Mouse (Mus musculus) urinary bladder, adult 2 months (tissue): ENCODE data around the gene Serpinb6b. TPM values are rescaled to one million over a fixed set of nuclear protein-coding genes. Genes with fewer than 3 reads are reported as not detected.
"Not testable (repeated sequence)": the region's sequence is repeated elsewhere in the genome, so short reads cannot be mapped to it uniquely, and the experiment has no call there.

Experiments used
- DNase-seq: peaks from one replicate; pipeline ENCODE4 v3.0.0; 2022; ENCODE audit warnings: low spot score
- polyA plus RNA-seq: library from polyadenylated mRNA; depleted of rRNA; stranded (reverse); fragments of >200 nt; gene quantifications from 2 replicates; pipeline ENCODE4 v1.2.3, GENCODE M21; 2012; rRNA removed

The Serpinb6b gene
- 15.0 and 22.1 TPM in 2 replicates for polyA plus RNA-seq

GRCm38 (mm10) chr13:32964989-32965811 lies at the start of gene Serpinb6b:
Gene Serpinb6b (plus strand): TSS chr13:32965209.
- DNase-seq = peak; percentile 32

- no peak for DNase-seq
Measured at GRCm38 (mm10) chr13:32922622-32923021, 42.4 kb upstream of the Serpinb6b start.

GRCm38 (mm10) chr13:32924578-32925360 lies 40.2 kb upstream of the Serpinb6b start:
- DNase-seq = no peak

- no peak for DNase-seq
Measured at GRCm38 (mm10) chr13:32926661-32927060, 38.3 kb upstream of the Serpinb6b start.

DNA sequence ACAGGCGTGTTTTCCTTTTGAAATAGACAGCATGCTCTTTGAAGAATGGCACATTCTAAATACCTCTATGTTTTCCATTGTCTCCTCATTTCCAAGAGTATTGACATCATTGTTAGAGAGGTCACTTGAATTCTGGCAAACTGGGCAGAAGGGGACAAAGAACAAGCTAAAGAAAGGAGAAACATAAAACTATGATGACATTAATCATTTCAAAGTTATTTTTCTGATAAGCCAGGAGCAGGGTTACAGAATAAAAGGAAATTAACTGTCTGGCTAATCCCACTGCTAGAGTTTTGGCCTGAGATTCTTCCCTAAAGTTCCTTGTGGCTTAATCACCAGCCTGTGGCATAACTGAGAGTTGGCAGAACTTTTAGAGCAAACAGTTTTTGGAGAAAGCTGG lies 37.8 kb upstream of the Serpinb6b start:
- DNase-seq = no peak

GRCm38 (mm10) chr13:32929107-32929750 lies 35.8 kb upstream of the Serpinb6b start:
- DNase-seq = no peak

DNA sequence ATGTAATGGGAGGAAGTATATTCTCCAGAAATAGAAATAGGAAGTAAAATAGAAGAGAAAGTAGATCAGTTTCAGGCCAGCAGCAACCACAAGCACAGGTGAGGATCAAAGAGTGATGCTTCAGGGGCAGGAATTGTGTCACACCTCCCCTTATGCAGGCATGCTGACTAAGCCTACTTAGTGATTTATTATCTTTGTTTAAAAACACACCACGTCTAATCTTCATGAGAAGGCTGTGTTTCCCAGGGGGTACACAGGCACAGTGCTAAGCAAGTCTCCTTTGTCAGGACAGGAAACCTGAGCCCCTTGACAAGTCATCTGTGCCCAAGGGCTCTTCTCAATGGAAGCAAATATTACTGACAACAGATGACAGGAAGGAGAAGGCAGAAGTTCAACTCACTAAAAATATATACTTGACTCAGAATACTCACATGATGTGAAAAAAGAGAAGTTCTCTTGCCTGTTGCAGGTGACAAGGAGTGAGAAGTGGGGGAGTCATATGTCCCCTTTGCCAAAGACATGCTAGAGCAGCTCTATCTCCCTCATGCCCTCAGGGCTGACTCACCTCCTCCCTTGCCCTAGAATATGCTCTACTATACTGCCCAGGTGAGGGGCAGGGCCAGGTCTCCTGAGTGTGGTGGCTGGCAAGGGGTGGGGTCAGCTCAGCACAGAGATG lies 30.2 kb upstream of the Serpinb6b start:
- no peak for DNase-seq

DNA sequence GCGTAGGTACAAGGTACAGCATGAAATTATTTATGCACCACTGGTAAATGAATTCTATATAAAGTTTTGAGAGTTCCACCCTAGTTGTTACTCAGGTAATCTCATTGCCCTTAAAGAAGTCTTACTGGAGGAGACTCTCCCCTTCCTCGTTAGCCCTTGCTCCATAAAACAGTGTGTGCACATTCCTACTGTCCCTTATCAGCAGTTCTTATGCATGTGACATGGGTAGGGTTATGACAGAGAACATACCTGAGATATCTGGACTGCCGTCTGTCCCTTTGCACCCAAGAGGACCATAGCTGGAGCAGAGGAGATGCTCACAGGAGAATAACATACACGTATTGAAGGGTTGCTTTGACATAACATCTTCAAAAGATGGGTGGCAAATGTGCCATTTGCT lies 26.7 kb upstream of the Serpinb6b start:
- not testable (repeated sequence) for DNase-seq

DNA sequence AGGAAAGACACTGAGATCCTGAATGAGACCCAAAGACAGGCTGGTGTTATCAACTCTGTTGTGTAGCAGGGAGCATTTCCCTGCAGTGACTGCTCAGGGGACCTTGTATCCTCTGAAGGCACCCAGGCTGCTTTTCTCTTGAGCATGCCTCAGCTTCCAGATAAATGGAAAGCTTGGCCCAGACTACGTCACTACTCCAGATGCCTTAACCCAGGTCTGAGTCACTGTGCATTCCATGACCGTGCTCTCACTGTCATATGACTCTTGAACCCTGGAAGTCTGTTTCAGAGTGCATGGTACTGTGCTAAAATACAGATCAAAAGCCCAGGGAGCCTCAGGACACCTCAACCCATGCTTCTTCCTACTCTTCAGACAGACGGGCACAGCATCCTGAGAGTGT lies 25.8 kb upstream of the Serpinb6b start:
- not testable (repeated sequence) for DNase-seq

- no peak for DNase-seq
Measured at GRCm38 (mm10) chr13:32956537-32956936, 8.5 kb upstream of the Serpinb6b start.

DNA sequence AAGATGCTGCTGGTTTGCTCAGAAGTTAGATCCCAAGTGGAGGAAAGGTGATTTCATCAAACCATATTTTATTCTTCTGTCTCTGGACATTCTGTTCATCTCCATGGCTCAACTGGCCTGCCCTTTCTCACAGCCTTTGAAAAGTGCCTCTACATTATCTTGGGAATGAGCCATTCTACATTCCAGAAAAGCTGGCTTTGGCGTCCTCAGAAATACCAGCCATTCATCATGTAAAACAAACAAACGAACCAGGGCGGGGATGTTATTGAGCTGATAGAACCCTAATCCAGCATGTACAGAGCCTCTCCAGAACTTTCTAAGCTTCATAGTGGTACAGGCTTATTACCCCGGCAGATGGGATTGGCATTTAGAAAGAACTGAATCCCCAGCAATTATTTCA lies 7.1 kb upstream of the Serpinb6b start:
- DNase-seq = no peak

DNA sequence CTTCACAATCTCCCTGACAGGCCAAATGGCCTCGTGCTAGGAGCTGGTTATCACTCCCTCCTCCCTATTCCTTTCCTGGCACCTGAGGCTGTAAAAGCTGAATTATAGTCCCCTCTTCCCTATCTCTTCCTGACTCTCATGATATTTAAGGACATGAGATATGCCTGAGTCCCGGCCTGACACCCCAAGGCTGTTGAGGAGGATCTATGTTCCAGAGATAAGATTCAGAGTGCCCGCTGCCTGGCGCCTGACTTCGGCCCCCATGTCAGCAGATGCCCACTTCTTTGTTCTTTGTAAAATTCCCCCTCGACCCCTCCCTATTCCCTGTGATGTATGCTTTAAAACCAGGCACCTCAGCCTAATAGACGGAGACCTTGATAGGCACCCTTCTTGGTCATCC lies 6.5 kb upstream of the Serpinb6b start:
- DNase-seq = not testable (repeated sequence)

DNA sequence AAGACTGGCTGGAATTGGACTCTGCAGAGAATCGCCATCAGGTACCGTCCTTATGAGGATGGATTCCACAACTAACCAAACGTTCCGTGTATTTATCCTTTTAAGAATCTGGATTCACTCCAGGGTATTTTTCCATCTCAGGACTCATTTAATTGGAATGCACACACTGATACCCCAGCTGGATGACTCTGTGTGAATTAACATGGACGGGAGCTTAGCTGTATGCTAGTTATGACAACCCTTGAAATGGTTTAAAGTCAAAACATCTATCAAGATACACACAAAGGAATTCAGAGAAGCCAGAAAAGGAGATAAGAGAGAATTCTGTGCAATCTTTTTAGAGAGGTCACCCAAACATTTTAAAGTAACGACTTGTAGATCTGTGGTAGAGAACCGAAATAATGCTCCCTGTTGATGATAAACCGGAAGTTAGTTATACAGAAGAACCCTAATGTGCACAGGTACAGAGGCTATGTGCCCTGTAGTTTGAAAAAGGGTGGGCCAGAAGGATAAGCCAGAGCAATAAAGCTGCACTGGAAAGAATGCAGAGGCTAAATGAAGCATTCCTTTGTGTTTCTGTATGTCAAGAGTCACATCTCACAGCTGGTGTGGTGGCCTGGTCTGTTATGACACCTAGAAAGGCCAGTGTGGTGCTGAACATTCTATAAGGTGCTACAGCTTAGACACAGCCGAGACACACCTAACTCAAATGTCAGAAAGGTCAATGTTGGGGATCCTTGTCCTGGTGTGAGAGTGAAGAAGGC lies 837 bp upstream of the Serpinb6b start:
- no peak for DNase-seq

DNA sequence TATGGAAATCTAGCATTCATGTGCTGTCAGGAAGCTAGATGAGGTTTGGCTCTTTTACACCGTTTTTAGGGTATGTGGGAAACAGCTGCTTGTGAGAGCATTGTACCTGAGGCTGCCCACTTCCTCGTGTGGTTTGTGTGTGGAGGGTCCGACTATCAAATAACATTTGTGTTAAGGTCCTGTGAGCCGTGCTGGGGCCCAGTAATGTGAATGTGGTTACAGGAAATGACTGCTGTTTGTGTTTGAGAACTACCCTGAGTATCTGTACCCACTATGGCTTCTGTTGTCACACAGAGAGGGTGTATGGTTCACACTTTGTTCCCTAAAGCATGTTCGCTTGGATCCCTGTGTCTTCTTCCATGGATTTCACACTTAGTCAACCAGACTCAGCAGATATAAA lies 1.1 kb downstream of the Serpinb6b start:
- DNase-seq = no peak

DNA sequence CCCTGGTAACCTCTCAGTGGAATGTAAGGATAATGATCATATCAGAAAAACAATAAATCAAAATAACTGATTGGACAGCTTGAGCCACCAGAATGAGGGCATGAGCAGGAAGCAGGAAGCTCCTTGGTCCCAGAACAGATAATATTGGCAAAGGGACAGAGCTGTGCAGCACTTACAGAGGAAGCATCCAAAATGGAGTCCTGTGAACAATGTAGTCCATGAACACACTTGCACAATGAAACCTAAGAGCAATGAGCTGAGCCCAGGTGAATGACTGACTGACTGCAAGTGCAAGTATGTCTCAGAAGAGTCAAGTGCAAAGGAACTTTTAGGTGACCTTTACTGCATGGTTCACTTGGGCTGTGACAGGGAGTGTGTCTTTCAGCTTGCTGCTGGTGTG lies 2.2 kb downstream of the Serpinb6b start:
- DNase-seq = no peak

GRCm38 (mm10) chr13:32968353-32968984 lies 3.5 kb downstream of the Serpinb6b start:
- no peak for DNase-seq

- DNase-seq = no peak
Measured at GRCm38 (mm10) chr13:32968996-32969640, 4.1 kb downstream of the Serpinb6b start.

GRCm38 (mm10) chr13:32969641-32970040 lies 4.6 kb downstream of the Serpinb6b start:
- DNase-seq = no peak

GRCm38 (mm10) chr13:32970776-32971175 lies 5.8 kb downstream of the Serpinb6b start:
- DNase-seq = no peak

GRCm38 (mm10) chr13:32974268-32974667 lies 9.3 kb downstream of the Serpinb6b start:
- no peak for DNase-seq
